Mouse (Mus musculus) ES-E14 (cell line): ENCODE measurements around the gene Bmp7.

ENCODE experiments used
- CHD2 ChIP-seq: IDR thresholded peaks from 2 replicates; pipeline ENCODE4 v1.6.1; 2014; ENCODE audit warnings: mild to moderate bottlenecking, low read depth, low read length, inconsistent platforms
- HCFC1 ChIP-seq: IDR thresholded peaks from 2 replicates; pipeline ENCODE4 v1.6.1; 2012; ENCODE audit warnings: low read length, inconsistent platforms, borderline replicate concordance; ENCODE audit not compliant: insufficient read depth
- MAFK ChIP-seq: IDR thresholded peaks from 2 replicates; pipeline ENCODE4 v1.6.1; 2014; ENCODE audit warnings: mild to moderate bottlenecking, low read depth, low read length, inconsistent platforms; ENCODE audit not compliant: insufficient read depth
- ZC3H11A ChIP-seq: IDR thresholded peaks from 2 replicates; pipeline ENCODE4 v1.6.1; 2012; ENCODE audit warnings: low read depth, mild to moderate bottlenecking, inconsistent platforms, low read length, borderline replicate concordance

GRCm38 (mm10) chr2:172833196-172833595 lies 106.9 kb downstream of the Bmp7 start:
- TF ChIP-seq HCFC1 (no peak), ZC3H11A (no peak), CHD2 (no peak), MAFK (no peak)
